Mouse (Mus musculus): ENCODE data around the gene Ipmk.
A peak's percentile ranks its signal among the peaks of the same experiment; 100 is the strongest.

Gene Ipmk

GRCm38 (mm10) chr10:71347509-71347949, at the start of gene Ipmk:
Ipmk (plus strand) TSS chr10:71347763.
- DNase-seq (ENCODE audit: low spot score), result peak; percentile 97

- DNase-seq (ENCODE audit: low spot score), result no peak
Observed at GRCm38 (mm10) chr10:71300161-71300560, 47.4 kb upstream of the Ipmk start.

- no peak for DNase-seq (ENCODE audit: low spot score)
Observed at GRCm38 (mm10) chr10:71302490-71302889, 45.1 kb upstream of the Ipmk start.

- DNase-seq (ENCODE audit: low spot score), result no peak
Observed at GRCm38 (mm10) chr10:71306190-71306589, 41.4 kb upstream of the Ipmk start.

- DNase-seq (ENCODE audit: low spot score), result no peak
Observed at GRCm38 (mm10) chr10:71306759-71307158, 40.8 kb upstream of the Ipmk start.

GRCm38 (mm10) chr10:71308199-71308598, 39.4 kb upstream of the Ipmk start:
- DNase-seq (ENCODE audit: low spot score), result peak; percentile 44

GRCm38 (mm10) chr10:71310288-71310687, 37.3 kb upstream of the Ipmk start:
- DNase-seq (ENCODE audit: low spot score), result no peak

GRCm38 (mm10) chr10:71314596-71314995, 33.0 kb upstream of the Ipmk start:
- DNase-seq (ENCODE audit: low spot score), result no peak

- DNase-seq (ENCODE audit: low spot score), result no peak
Observed at GRCm38 (mm10) chr10:71316056-71316455, 31.5 kb upstream of the Ipmk start.

GRCm38 (mm10) chr10:71316497-71316896, 31.1 kb upstream of the Ipmk start:
- DNase-seq (ENCODE audit: low spot score), result no peak

GRCm38 (mm10) chr10:71323669-71324068, 23.9 kb upstream of the Ipmk start:
- DNase-seq (ENCODE audit: low spot score), result no peak

GRCm38 (mm10) chr10:71326123-71326522, 21.4 kb upstream of the Ipmk start:
- DNase-seq (ENCODE audit: low spot score), result no peak

GRCm38 (mm10) chr10:71326789-71327188, 20.8 kb upstream of the Ipmk start:
- peak; percentile 40 for DNase-seq (ENCODE audit: low spot score)

- DNase-seq (ENCODE audit: low spot score), result no peak
Observed at GRCm38 (mm10) chr10:71327386-71327785, 20.2 kb upstream of the Ipmk start.

- no peak for DNase-seq (ENCODE audit: low spot score)
Observed at GRCm38 (mm10) chr10:71328382-71328781, 19.2 kb upstream of the Ipmk start.

GRCm38 (mm10) chr10:71328870-71329269, 18.7 kb upstream of the Ipmk start:
- no peak for DNase-seq (ENCODE audit: low spot score)

GRCm38 (mm10) chr10:71329295-71329694, 18.3 kb upstream of the Ipmk start:
- no peak for DNase-seq (ENCODE audit: low spot score)

- DNase-seq (ENCODE audit: low spot score), result no peak
Observed at GRCm38 (mm10) chr10:71330070-71330469, 17.5 kb upstream of the Ipmk start.

- DNase-seq (ENCODE audit: low spot score), result no peak
Observed at GRCm38 (mm10) chr10:71331908-71332307, 15.7 kb upstream of the Ipmk start.

GRCm38 (mm10) chr10:71332376-71332775, 15.2 kb upstream of the Ipmk start:
- DNase-seq (ENCODE audit: low spot score), result no peak

GRCm38 (mm10) chr10:71332859-71333258, 14.7 kb upstream of the Ipmk start:
- DNase-seq (ENCODE audit: low spot score), result no peak

GRCm38 (mm10) chr10:71337733-71338132, 9.8 kb upstream of the Ipmk start:
- DNase-seq (ENCODE audit: low spot score), result no peak

- DNase-seq (ENCODE audit: low spot score), result no peak
Observed at GRCm38 (mm10) chr10:71338156-71338905, 9.2 kb upstream of the Ipmk start.

- no peak for DNase-seq (ENCODE audit: low spot score)
Observed at GRCm38 (mm10) chr10:71339463-71339862, 8.1 kb upstream of the Ipmk start.

Data from testis, postnatal 14 days (tissue).